Mouse (Mus musculus) embryo, embryonic 10.5 days (tissue): Measurements from ENCODE around the gene Tchhl1.
"Not testable (repeated sequence)": the region's sequence is repeated elsewhere in the genome, so short reads cannot be mapped to it uniquely, and the experiment has no call there.

ENCODE experiments used
- DNase-seq: peaks from one replicate; pipeline ENCODE4 v3.0.0-alpha.2; 2015; ENCODE audit warnings: low spot score

Gene Tchhl1

GRCm38 (mm10) chr3:93468561-93468960 is at the start of gene Tchhl1:
Gene Tchhl1, plus strand, starts transcription at chr3:93468754.
- DNase-seq: no peak

- DNase-seq: no peak
Observed at GRCm38 (mm10) chr3:93431673-93432072, 36.9 kb upstream of the Tchhl1 start.

DNA sequence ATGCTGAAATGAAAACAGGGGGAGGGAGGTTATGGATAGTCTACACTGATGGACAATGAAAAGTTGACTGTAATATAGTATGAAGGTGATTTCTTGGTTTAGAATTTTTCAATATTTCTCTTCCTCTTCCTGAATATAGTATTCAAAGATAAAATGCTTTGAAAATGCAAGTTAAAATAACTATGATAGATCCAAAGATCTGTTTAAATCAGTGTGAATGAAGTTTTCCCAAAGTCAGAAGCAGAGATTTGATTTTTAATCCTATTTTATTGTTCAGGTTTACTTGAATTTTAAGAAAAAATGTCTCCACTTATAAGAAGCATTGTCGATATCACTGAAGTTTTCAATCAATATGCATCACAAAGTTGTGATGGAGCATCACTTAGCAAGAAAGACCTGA is 26.5 kb upstream of the Tchhl1 start, which contains the start of gene Tchh:
TSS of gene Tchh (plus strand) at position 301 of the 400 bp plus-strand sequence.
- no peak for DNase-seq

DNA sequence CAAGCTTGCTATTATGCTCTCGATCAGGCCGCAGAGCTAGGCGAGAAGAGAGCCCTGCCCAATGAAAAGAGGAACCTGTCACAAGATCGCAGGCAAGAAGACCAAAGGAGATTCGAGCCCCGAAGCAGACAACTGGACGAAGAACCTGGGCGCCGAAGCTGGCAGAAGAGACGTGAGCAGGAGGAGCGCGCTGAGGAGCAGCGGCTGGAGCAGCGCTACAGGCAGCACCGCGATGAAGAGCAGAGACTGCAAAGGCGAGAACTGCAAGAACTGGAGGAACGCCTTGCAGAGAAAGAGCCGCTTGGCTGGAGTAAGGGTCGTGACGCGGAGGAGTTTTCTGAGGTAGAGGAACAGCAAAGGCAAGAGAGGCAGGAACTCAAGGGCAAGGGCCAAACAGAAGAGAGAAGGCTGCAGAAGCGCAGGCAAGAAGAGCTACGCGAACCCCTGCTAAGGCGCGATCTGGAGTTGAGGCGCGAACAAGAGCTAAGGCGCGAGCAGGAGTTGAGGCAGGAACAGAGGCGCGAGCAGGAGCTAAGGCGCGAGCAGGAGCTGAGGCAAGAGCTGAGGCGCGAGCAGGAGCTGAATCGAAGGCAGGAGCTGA is 25.0 kb upstream of the Tchhl1 start:
- peak; percentile 72 for DNase-seq

DNA sequence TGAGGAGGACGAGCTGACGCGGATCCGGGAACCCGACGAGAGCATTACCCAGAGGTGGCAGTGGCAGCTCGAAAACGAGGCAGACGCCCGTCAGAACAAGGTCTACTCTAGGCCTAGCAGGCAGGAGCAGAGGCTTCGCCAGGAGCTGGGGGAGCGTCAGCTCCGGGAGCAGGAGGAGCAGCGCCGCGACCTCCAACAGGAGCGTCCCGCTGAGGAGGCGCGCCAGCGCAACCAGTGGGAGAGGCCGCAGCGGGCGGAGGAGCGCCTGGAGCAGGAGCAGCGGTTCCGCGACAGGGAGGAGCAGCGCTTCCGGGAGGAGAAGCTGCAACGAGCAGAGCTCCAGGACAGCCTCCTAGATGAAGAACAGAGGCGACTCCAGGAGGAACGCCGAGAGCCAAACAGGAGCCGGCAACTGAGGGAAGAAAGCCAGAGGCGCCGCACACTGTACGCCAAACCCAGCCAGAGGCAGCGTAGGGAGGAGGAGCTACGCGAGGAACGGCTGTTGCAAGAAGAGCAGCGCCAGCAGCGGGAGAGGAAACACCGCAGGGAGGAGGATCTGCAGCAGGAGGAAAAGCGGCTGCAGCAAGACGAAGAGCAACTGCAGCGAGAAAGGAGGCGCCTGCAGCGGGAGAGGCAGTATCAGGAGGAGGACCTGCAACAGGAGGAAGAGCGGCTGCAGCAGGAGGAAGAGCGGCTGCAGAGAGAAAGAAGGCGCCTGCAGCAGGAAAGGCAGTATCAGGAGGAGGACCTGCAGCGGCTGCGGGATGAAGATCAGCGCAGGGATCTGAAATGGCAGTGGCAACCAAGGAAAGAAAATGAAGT is 24.0 kb upstream of the Tchhl1 start:
- DNase-seq: peak; percentile 85

- DNase-seq: peak; percentile 68
Observed at GRCm38 (mm10) chr3:93445165-93445705, 23.3 kb upstream of the Tchhl1 start.

DNA sequence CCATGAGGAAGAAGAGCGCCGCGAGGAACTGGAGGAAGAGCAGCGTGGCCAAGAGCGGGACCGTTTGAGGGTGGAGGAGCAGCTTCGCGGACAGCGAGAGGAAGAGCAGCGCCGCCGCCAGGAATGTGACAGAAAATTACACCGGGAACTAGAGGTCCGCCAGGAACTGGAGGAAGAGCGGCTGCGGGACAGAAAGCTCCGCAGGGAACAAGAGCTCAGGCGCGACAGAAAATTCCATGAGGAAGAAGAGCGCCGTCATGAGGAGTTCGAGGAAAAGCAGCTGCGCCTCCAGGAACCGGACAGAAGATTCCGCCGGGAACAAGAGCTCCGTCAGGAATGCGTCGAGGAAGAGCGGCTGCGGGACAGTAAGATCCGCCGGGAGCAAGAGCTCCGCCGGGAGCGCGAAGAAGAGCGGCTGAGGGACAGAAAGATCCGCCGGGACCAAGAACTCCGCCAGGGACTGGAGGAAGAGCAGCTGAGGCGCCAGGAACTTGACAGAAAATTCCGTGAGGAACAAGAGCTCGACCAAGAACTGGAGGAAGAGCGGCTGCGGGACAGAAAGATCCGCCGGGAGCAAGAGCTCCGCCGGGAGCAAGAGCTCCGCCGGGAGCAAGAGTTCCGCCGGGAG is 22.3 kb upstream of the Tchhl1 start:
- peak; percentile 75 for DNase-seq

- DNase-seq: not testable (repeated sequence)
Observed at GRCm38 (mm10) chr3:93446756-93447137, 21.8 kb upstream of the Tchhl1 start.

DNA sequence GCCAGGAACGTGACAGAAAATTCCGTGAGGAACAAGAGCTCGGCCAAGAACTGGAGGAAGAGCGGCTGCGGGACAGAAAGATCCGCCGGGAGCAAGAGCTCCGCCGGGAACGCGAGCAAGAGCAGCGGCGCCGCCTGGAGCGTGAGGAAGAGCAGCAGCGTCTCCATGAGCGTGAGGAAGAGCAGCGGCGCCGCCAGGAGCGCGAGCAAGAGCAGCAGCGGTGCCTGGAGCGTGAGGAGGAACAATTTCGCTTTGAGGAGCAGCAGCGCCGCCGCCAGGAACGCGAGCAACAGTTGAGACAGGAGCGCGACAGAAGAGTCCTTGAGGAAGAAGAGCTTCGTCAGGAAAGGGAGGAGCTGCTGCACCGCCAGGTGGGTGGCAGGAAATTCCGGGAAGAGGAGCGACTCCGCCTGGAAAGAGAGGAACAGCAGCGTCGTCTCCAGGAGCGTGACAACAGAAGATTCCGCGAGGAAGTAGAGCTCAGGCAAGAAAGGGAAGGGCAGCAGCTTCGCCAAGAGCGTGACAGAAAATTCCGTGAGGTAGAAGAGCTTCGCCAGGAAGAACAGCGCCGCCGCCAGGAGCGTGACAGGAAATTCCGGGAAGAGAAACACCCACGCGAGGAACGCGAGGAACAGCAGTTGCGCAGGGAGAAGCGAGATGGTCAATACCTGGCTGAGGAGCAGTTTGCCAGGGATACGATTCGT is 21.3 kb upstream of the Tchhl1 start:
- peak; percentile 79 for DNase-seq

DNA sequence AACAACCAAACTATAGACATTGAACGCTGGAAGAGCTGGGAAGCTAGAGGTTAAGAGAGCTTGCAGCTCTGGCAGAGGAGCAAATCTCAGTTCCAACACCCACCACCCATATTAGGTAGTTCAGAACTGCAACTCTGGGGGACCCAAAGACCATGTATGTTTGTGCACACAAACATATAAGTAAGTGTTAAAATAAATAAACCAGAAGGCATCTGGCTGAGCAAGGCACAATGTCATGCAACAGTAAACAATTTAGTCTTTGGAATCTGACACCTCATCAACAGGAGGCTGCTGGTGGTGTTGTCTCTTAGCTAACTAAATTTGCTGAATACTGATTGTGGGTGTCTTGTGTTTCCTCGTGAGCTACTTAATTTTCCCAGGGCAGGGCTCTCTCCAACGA is 2.0 kb upstream of the Tchhl1 start:
- DNase-seq: no peak

DNA sequence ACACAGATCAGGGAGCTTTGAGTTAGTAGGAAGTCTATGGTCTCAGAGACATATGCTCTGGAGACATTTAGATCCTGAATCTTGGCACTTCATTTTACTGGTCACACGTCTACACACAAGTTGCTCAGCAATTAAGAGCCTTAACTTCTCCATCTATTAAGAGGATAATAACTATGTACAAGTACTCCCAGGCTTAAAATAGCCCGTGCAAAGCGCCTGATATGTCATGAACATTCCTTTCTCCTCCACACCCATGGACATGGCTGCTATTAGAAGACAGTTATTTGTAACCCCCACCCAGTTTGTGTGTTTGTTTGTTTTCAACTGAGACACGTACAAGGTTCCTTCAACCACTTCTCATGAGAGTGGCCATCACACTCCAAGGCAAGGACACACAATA is 1.4 kb upstream of the Tchhl1 start:
- DNase-seq: no peak

DNA sequence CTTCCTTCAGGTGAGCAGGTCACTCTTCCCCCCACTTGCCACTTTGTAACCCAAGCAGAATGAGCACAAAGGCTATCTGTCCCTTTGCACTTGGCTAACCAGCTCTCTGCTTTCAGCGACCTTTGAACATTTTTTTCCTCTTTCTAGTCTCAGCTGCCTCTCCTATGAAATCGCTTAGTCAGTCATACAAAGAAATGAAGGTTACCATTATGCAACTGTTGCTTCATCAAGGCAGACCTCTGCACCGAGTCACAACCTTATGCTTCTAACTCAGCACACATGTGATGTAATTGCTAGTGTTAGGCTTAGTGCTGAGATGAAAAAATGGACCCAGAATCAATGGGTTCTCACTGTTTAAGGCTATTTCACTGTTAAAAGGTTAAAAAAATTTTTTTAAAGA is 1.1 kb downstream of the Tchhl1 start:
- no peak for DNase-seq

GRCm38 (mm10) chr3:93480053-93480452 is 11.5 kb downstream of the Tchhl1 start:
- no peak for DNase-seq

GRCm38 (mm10) chr3:93481982-93482616 is 13.5 kb downstream of the Tchhl1 start:
- peak; percentile 33 for DNase-seq

DNA sequence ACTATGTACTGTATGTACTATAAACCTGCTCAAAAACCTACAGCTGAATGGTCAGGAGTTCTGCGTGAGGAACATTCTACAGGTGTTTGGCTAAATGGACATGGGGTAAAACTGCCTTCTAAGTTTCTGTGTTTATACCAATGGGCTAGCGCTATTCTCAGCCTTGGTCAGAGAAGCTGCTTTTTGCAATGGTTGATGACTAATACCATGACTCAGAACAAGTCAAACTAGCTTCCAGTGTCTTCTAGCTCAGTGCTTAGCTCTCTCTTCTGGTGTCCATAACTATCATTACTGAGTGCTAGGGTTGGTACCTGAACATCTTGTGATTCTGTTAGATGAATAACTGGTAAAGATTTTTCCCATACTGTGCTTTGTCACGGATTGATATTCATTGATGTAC is 17.1 kb downstream of the Tchhl1 start:
- DNase-seq: no peak

DNA sequence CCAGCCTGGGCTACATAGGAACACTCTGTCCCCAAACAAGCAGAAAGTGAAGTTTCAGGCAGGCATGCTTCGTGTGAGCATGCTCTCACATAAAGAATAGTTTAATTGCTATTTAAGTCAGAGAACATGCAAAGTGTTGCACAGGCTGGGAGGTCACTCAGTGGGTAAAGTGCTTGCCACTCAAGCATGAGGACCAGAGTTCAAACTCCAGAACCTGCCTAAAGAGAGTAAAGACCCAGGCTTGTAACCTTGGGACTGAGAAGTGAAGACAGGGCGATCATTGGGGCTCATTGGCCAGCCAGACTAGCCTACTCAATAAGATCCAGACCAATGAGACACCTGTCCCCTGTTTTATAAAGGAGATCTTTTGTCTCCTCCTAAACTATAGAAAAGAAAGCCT is 20.0 kb downstream of the Tchhl1 start:
- DNase-seq: no peak

GRCm38 (mm10) chr3:93492176-93492575 is 23.6 kb downstream of the Tchhl1 start:
- DNase-seq: no peak

DNA sequence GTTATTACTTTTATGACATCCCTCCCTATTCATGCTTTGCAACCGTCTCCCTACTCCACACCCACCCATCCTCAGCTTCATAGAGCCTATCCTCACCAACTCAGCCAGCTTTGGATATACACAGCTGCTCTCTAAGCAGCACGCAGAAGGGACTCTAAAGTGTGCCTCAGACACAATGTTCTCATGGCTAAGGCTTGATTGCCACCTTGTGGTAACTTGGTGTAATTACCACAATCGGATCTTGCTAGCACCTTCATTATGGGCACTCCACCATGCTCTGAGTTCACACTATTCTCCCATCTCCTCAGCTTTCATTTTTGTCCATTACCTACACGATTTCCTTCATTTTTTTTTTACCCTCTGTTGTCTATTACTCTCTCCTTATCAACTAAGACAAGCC is 25.4 kb downstream of the Tchhl1 start:
- peak; percentile 89 for DNase-seq

GRCm38 (mm10) chr3:93494774-93495173 is 26.2 kb downstream of the Tchhl1 start:
- not testable (repeated sequence) for DNase-seq

GRCm38 (mm10) chr3:93497131-93497530 is 28.6 kb downstream of the Tchhl1 start:
- no peak for DNase-seq

- DNase-seq: no peak
Observed at GRCm38 (mm10) chr3:93499129-93499528, 30.6 kb downstream of the Tchhl1 start.
